Mouse (Mus musculus) olfactory bulb, adult 2 months (tissue): ENCODE data around the gene Tmem52.

Experiments used
- CTCF ChIP-seq: fragments of 200-500 bp; IDR thresholded peaks from 2 replicates; pipeline ENCODE4 v1.5.1; 2012; ENCODE audit warnings: low read depth, mild to moderate bottlenecking, low read length, moderate library complexity; ENCODE audit not compliant: insufficient read depth
- POLR2A ChIP-seq: fragments of 200-500 bp; IDR thresholded peaks from 2 replicates; pipeline ENCODE4 v1.6.1; 2012; ENCODE audit warnings: mild to moderate bottlenecking, low read depth, low read length, moderate library complexity; ENCODE audit not compliant: insufficient read depth

GRCm38 (mm10) chr4:155426272-155426671 is 42.6 kb upstream of the Tmem52 start:
- no peak for TF ChIP-seq CTCF
- no peak for TF ChIP-seq POLR2A
